Mouse (Mus musculus) adrenal gland, postnatal 14 days (tissue): Measurements from ENCODE around the gene Lefty2. TPM values are rescaled to one million over a fixed set of nuclear protein-coding genes. Genes with fewer than 3 reads are reported as not detected.

Source experiments
- DNase-seq: peaks from one replicate; pipeline ENCODE4 v3.0.0; 2021; ENCODE audit warnings: mixed read lengths
- total RNA-seq: library from RNA; stranded (reverse); gene quantifications from 2 replicates; pipeline ENCODE4 v1.2.3, GENCODE M21; 2021

The Lefty2 gene
- total RNA-seq, 1 experiment from 2014 or later = 0.30 TPM

GRCm38 (mm10) chr1:180894088-180894987 lies 1.4 kb downstream of the Lefty2 start:
- DNase-seq = peak; percentile 54

GRCm38 (mm10) chr1:180901107-180901506 lies 8.2 kb downstream of the Lefty2 start:
- DNase-seq = peak; percentile 63

- DNase-seq = no peak
These were observed 10.0 kb downstream of the Lefty2 start for GRCm38 (mm10) chr1:180902915-180903314.

GRCm38 (mm10) chr1:180903666-180904038 lies 10.7 kb downstream of the Lefty2 start:
- DNase-seq = no peak

GRCm38 (mm10) chr1:180904039-180904814 lies 11.3 kb downstream of the Lefty2 start, which contains the start of gene Pycr2:
Gene Pycr2 (plus strand): TSS chr1:180904293.
- peak; percentile 96 for DNase-seq

- DNase-seq = no peak
These were observed 11.8 kb downstream of the Lefty2 start for GRCm38 (mm10) chr1:180904815-180905080.

- no peak for DNase-seq
These were observed 12.4 kb downstream of the Lefty2 start for GRCm38 (mm10) chr1:180905307-180905706.

GRCm38 (mm10) chr1:180905876-180906275 lies 13.0 kb downstream of the Lefty2 start:
- DNase-seq = no peak

- no peak for DNase-seq
These were observed 13.7 kb downstream of the Lefty2 start for GRCm38 (mm10) chr1:180906461-180907147.

- DNase-seq = peak; percentile 34
These were observed 18.2 kb downstream of the Lefty2 start for GRCm38 (mm10) chr1:180911138-180911537.

- DNase-seq = no peak
These were observed 18.9 kb downstream of the Lefty2 start for GRCm38 (mm10) chr1:180911653-180912287.

- no peak for DNase-seq
These were observed 19.9 kb downstream of the Lefty2 start for GRCm38 (mm10) chr1:180912792-180913191.

GRCm38 (mm10) chr1:180913797-180914196 lies 20.9 kb downstream of the Lefty2 start:
- no peak for DNase-seq

GRCm38 (mm10) chr1:180916425-180916824 lies 23.5 kb downstream of the Lefty2 start:
- no peak for DNase-seq

GRCm38 (mm10) chr1:180917053-180917452 lies 24.1 kb downstream of the Lefty2 start:
- no peak for DNase-seq

GRCm38 (mm10) chr1:180919686-180920085 lies 26.8 kb downstream of the Lefty2 start:
- peak; percentile 72 for DNase-seq

GRCm38 (mm10) chr1:180922273-180923048 lies 29.6 kb downstream of the Lefty2 start:
- DNase-seq = no peak

GRCm38 (mm10) chr1:180924737-180925136 lies 31.8 kb downstream of the Lefty2 start:
- no peak for DNase-seq

GRCm38 (mm10) chr1:180926286-180926685 lies 33.4 kb downstream of the Lefty2 start:
- DNase-seq = no peak

- DNase-seq = no peak
These were observed 36.7 kb downstream of the Lefty2 start for GRCm38 (mm10) chr1:180929599-180929998.

GRCm38 (mm10) chr1:180931106-180931505 lies 38.2 kb downstream of the Lefty2 start:
- no peak for DNase-seq
